Mouse (Mus musculus): ENCODE measurements around the gene Mrps18b.

- TF ChIP-seq CTCF (conservative IDR thresholded peaks at IDR 0.05; ENCODE audit: low read length) = no peak
- TF ChIP-seq POU5F1 (IDR thresholded peaks at IDR 0.05; ENCODE audit: borderline replicate concordance, low read length) = no peak
- TF ChIP-seq NANOG (IDR thresholded peaks at IDR 0.05; ENCODE audit: borderline replicate concordance, low read length) = no peak
Observed at GRCm38 (mm10) chr17:35870151-35870883, 45.9 kb downstream of the Mrps18b start.
